Mouse (Mus musculus): ENCODE measurements around the gene Klc1.

- TF ChIP-seq CTCF (IDR thresholded peaks at IDR 0.05; ENCODE audit: extremely low read depth, insufficient read depth, low read length) (no peak), POLR2A (IDR thresholded peaks at IDR 0.05; ENCODE audit: extremely low read depth, insufficient read depth, low read length) (no peak)
Measured at GRCm38 (mm10) chr12:111812075-111812474, 53.4 kb downstream of the Klc1 start.
